Mouse (Mus musculus): ENCODE measurements around the gene Rnf6. TPM values are rescaled to one million over a fixed set of nuclear protein-coding genes. Genes with fewer than 3 reads are reported as not detected.
A peak's percentile ranks its signal among the peaks of the same experiment; 100 is the strongest.

The Rnf6 gene
- polyA plus RNA-seq, 1 experiment from 2014 or later, result 21.9 TPM

- no peaks in the 10 kb centered on the region for H3K36me3 ChIP-seq (ENCODE audit: control insufficient read depth, insufficient read depth, low read length)
- 80% methylated on average over 11 of the region's 11 CpGs for WGBS
- peaks cover 8% of the 10 kb centered on the region for H3K4me1 ChIP-seq (ENCODE audit: control insufficient read depth, insufficient read depth, low read length)
- DNase-seq (ENCODE audit: low spot score, missing footprints) (no peak), ATAC-seq (ENCODE audit: low FRiP score) (no peak)
- no peak overlapping the region for H3K27ac ChIP-seq (ENCODE audit: low read depth, low read length)
- H3K4me3 ChIP-seq (ENCODE audit: low read depth, low read length), result peak overlapping the region; percentile 78
- no peaks in the 10 kb centered on the region for H3K9me3 ChIP-seq (ENCODE audit: control insufficient read depth, low read length)
- peak overlapping the region; percentile 43; the same call in 1 of the 2 replicates for H3K9ac ChIP-seq (ENCODE audit: low read length)
- H3K4me2 ChIP-seq, result peak overlapping the region; percentile 72
- H3K27me3 ChIP-seq (ENCODE audit: control insufficient read depth, insufficient read depth, low read length), result no peaks in the 10 kb centered on the region
Observed at GRCm38 (mm10) chr5:146232816-146233215, 11.5 kb upstream of the Rnf6 start.

GRCm38 (mm10) chr5:146232056-146232675, 10.8 kb upstream of the Rnf6 start:
- no peaks in the 10 kb centered on the region for H3K27me3 ChIP-seq (ENCODE audit: control insufficient read depth, insufficient read depth, low read length)
- peak overlapping the region; percentile 72 for H3K4me2 ChIP-seq
- H3K4me3 ChIP-seq (ENCODE audit: low read depth, low read length), result peak overlapping the region; percentile 78
- no peak for ATAC-seq (ENCODE audit: low FRiP score)
- no peaks in the 10 kb centered on the region for H3K36me3 ChIP-seq (ENCODE audit: control insufficient read depth, insufficient read depth, low read length)
- peak overlapping the region; percentile 86 for H3K9ac ChIP-seq (ENCODE audit: low read length)
- peaks cover 8% of the 10 kb centered on the region for H3K4me1 ChIP-seq (ENCODE audit: control insufficient read depth, insufficient read depth, low read length)
- H3K9me3 ChIP-seq (ENCODE audit: control insufficient read depth, low read length), result no peaks in the 10 kb centered on the region
- H3K27ac ChIP-seq (ENCODE audit: low read depth, low read length), result no peak overlapping the region
- 40% methylated on average over 6 of the region's 6 CpGs for WGBS
- DNase-seq (ENCODE audit: low spot score, missing footprints), result no peak

DNA sequence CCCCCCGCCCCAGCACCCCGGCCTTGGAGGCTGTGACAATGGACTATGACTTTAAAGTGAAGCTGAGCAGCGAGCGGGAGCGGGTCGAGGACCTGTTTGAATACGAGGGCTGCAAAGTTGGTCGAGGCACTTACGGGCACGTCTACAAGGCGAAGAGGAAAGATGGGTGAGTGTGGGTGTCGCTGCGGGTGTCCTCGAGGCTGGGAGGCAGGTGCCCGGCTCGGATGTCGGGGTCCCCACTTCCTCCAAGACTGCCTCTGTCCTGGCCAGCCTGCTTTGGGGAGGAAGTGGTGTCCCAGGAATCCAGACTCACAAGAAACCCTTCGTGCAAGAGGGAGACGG, 10.3 kb upstream of the Rnf6 start:
- peak; percentile 14 for ATAC-seq (ENCODE audit: low FRiP score)
- peaks cover 8% of the 10 kb centered on the region for H3K4me1 ChIP-seq (ENCODE audit: control insufficient read depth, insufficient read depth, low read length)
- peak; percentile 91 for DNase-seq (ENCODE audit: low spot score, missing footprints)
- under 1% methylated on average over 19 of the region's 19 CpGs for WGBS
- H3K27me3 ChIP-seq (ENCODE audit: control insufficient read depth, insufficient read depth, low read length), result no peaks in the 10 kb centered on the region
- H3K9me3 ChIP-seq (ENCODE audit: control insufficient read depth, low read length), result no peaks in the 10 kb centered on the region
- H3K9ac ChIP-seq (ENCODE audit: low read length), result peak overlapping the region; percentile 86
- H3K27ac ChIP-seq (ENCODE audit: low read depth, low read length), result peak overlapping the region; percentile 96; the same call in 1 of the 2 replicates
- H3K4me3 ChIP-seq (ENCODE audit: low read depth, low read length), result peak overlapping the region; percentile 78
- H3K36me3 ChIP-seq (ENCODE audit: control insufficient read depth, insufficient read depth, low read length), result no peaks in the 10 kb centered on the region
- H3K4me2 ChIP-seq, result peak overlapping the region; percentile 72

- Histone ChIP-seq H3K9me3 (ENCODE audit: control insufficient read depth, low read length) (no peaks in the 10 kb centered on the region), H3K4me2 (peak within 1 kb of the TSS; percentile 72), H3K4me3 (ENCODE audit: low read depth, low read length) (peak within 1 kb of the TSS; percentile 78), H3K9ac (ENCODE audit: low read length) (peak within 1 kb of the TSS; percentile 86), H3K27ac (ENCODE audit: low read depth, low read length) (peak within 1 kb of the TSS; percentile 96), H3K4me1 (ENCODE audit: control insufficient read depth, insufficient read depth, low read length) (peaks cover 8% of the 10 kb centered on the region), H3K27me3 (ENCODE audit: control insufficient read depth, insufficient read depth, low read length) (no peaks in the 10 kb centered on the region), H3K36me3 (ENCODE audit: control insufficient read depth, insufficient read depth, low read length) (no peaks in the 10 kb centered on the region)
- peak; percentile 90 for ATAC-seq (ENCODE audit: low FRiP score)
- peak; percentile 100 for DNase-seq (ENCODE audit: low spot score, missing footprints)
- WGBS, result under 1% methylated on average over 75 of the region's 102 CpGs
Observed at GRCm38 (mm10) chr5:146230864-146231654, 9.7 kb upstream of the Rnf6 start, which contains the start of gene Cdk8. Gene Cdk8 (plus strand): TSS chr5:146231230.

DNA sequence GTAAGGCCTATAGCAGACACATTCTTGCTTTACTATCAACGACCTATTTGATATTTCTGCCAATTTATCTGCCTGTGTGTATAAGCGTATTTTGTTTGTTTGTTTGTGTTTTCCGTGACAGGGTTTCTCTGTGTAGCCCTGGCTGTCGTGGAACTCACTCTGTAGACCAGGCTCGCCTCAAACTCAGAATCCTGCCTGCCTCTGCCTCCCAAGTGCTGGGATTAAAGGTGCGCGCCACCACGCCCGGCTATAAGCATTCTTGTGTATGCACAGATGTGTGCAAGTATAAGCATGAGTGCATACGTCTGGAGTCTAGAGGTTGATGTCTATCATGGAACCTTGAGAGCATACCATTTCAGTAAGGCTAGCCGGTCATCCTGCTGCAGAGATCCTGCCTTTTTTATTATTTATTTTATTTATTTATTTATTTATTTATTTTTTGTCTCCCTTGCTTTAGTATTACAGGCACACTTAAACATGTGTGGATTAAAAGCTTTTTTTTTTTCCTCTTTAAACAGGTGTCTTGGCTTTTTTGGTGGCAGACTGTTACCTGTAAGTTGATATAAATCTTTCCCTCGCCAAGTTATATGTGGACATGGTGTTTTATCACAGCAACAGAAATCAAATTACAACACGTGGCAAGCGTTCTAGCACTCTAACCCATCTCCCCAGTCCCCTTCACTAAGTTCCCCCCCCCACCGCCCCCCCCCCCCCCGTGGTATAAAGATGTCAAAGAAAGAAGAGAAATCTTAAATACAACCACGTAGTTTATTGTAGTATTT, 8.7 kb upstream of the Rnf6 start:
- H3K27me3 ChIP-seq (ENCODE audit: control insufficient read depth, insufficient read depth, low read length), result no peaks in the 10 kb centered on the region
- peaks cover 8% of the 10 kb centered on the region for H3K4me1 ChIP-seq (ENCODE audit: control insufficient read depth, insufficient read depth, low read length)
- peak overlapping the region; percentile 45 for H3K4me2 ChIP-seq
- WGBS, result 59% methylated on average over 17 of the region's 17 CpGs
- no peaks in the 10 kb centered on the region for H3K9me3 ChIP-seq (ENCODE audit: control insufficient read depth, low read length)
- peak overlapping the region; percentile 78 for H3K4me3 ChIP-seq (ENCODE audit: low read depth, low read length)
- DNase-seq (ENCODE audit: low spot score, missing footprints), result no peak
- no peak overlapping the region for H3K27ac ChIP-seq (ENCODE audit: low read depth, low read length)
- ATAC-seq (ENCODE audit: low FRiP score), result peak; percentile 4; the same call in 1 of the 2 replicates
- H3K9ac ChIP-seq (ENCODE audit: low read length), result peak overlapping the region; percentile 86
- H3K36me3 ChIP-seq (ENCODE audit: control insufficient read depth, insufficient read depth, low read length), result no peaks in the 10 kb centered on the region

GRCm38 (mm10) chr5:146227496-146227895, 6.1 kb upstream of the Rnf6 start:
- Histone ChIP-seq H3K27me3 (ENCODE audit: control insufficient read depth, insufficient read depth, low read length) (no peaks in the 10 kb centered on the region), H3K9ac (ENCODE audit: low read length) (no peak overlapping the region), H3K4me2 (no peak overlapping the region), H3K36me3 (ENCODE audit: control insufficient read depth, insufficient read depth, low read length) (no peaks in the 10 kb centered on the region), H3K4me3 (ENCODE audit: low read depth, low read length) (no peak overlapping the region), H3K4me1 (ENCODE audit: control insufficient read depth, insufficient read depth, low read length) (peaks cover 3% of the 10 kb centered on the region), H3K9me3 (ENCODE audit: control insufficient read depth, low read length) (no peaks in the 10 kb centered on the region), H3K27ac (ENCODE audit: low read depth, low read length) (no peak overlapping the region)
- DNase-seq (ENCODE audit: low spot score, missing footprints) (no peak), ATAC-seq (ENCODE audit: low FRiP score) (no peak)
- WGBS, result 89% methylated on average over 8 of the region's 8 CpGs

- no peak overlapping the region for H3K9ac ChIP-seq (ENCODE audit: low read length)
- ATAC-seq (ENCODE audit: low FRiP score), result no peak
- no peaks in the 10 kb centered on the region for H3K27me3 ChIP-seq (ENCODE audit: control insufficient read depth, insufficient read depth, low read length)
- no peak for DNase-seq (ENCODE audit: low spot score, missing footprints)
- no peaks in the 10 kb centered on the region for H3K9me3 ChIP-seq (ENCODE audit: control insufficient read depth, low read length)
- no peak overlapping the region for H3K27ac ChIP-seq (ENCODE audit: low read depth, low read length)
- no peak overlapping the region for H3K4me3 ChIP-seq (ENCODE audit: low read depth, low read length)
- H3K4me1 ChIP-seq (ENCODE audit: control insufficient read depth, insufficient read depth, low read length), result peaks cover 4% of the 10 kb centered on the region; the same call in 1 of the 2 replicates
- H3K36me3 ChIP-seq (ENCODE audit: control insufficient read depth, insufficient read depth, low read length), result 0 out of 2 replicates have a peak, but pooled peaks cover 2% of the 10 kb centered on the region
- WGBS, result 86% methylated on average over 5 of the region's 5 CpGs
- H3K4me2 ChIP-seq, result no peak overlapping the region
Observed at GRCm38 (mm10) chr5:146223786-146224185, 2.4 kb upstream of the Rnf6 start.

GRCm38 (mm10) chr5:146221722-146222121, 367 bp upstream of the Rnf6 start:
- peak overlapping the region; percentile 94 for H3K27ac ChIP-seq (ENCODE audit: low read depth, low read length)
- DNase-seq (ENCODE audit: low spot score, missing footprints) (peak; percentile 80), ATAC-seq (ENCODE audit: low FRiP score) (no peak)
- H3K9me3 ChIP-seq (ENCODE audit: control insufficient read depth, low read length), result no peaks in the 10 kb centered on the region
- peaks cover 4% of the 10 kb centered on the region; the same call in 1 of the 2 replicates for H3K4me1 ChIP-seq (ENCODE audit: control insufficient read depth, insufficient read depth, low read length)
- H3K4me3 ChIP-seq (ENCODE audit: low read depth, low read length), result peak overlapping the region; percentile 65
- 37% methylated on average over 6 of the region's 6 CpGs for WGBS
- peaks cover 4% of the 10 kb centered on the region; the same call in 1 of the 2 replicates for H3K36me3 ChIP-seq (ENCODE audit: control insufficient read depth, insufficient read depth, low read length)
- peak overlapping the region; percentile 92 for H3K9ac ChIP-seq (ENCODE audit: low read length)
- peak overlapping the region; percentile 49 for H3K4me2 ChIP-seq
- H3K27me3 ChIP-seq (ENCODE audit: control insufficient read depth, insufficient read depth, low read length), result no peaks in the 10 kb centered on the region
